Mouse (Mus musculus) CH12.LX (cell line): ENCODE results near the gene Ddo. TPM values are rescaled to one million over a fixed set of nuclear protein-coding genes. Genes with fewer than 3 reads are reported as not detected.

Source experiments
- DNase-seq: peaks from one replicate; pipeline ENCODE4 v3.0.0-alpha.2; 2013; ENCODE audit errors: extremely low read depth
- H3K27ac ChIP-seq: 2 replicates; pipeline ENCODE4 v1.5.1; 2012; ENCODE audit warnings: low read depth, mild to moderate bottlenecking, control low read depth, moderate library complexity; ENCODE audit not compliant: insufficient read depth
- H3K27me3 ChIP-seq: replicated peaks from 2 replicates; pipeline ENCODE3; 2012; ENCODE audit warnings: inconsistent platforms
- H3K36me3 ChIP-seq, 2 experiments: replicated peaks in 1 of 2; 2 replicates each; pipeline versions ENCODE3 to v1.6.1; 2012; ENCODE audit warnings: inconsistent platforms in 1 of 2, low read length in 1 of 2, mild to moderate bottlenecking in 1 of 2, mixed read lengths in 1 of 2, moderate library complexity in 1 of 2; ENCODE audit not compliant: control insufficient read depth in 1 of 2, insufficient read depth in 1 of 2
- H3K4me1 ChIP-seq, 2 experiments: 2 replicates each; pipeline ENCODE4 v1.6.1; 2012; ENCODE audit warnings: inconsistent platforms in 1 of 2, moderate library complexity in 1 of 2; ENCODE audit not compliant: insufficient read depth in 2 of 2, control insufficient read depth in 1 of 2
- H3K4me2 ChIP-seq: 2 replicates; pipeline ENCODE4 v1.6.1; 2012; ENCODE audit warnings: low read depth, mild to moderate bottlenecking, control low read depth; ENCODE audit not compliant: poor library complexity, insufficient read depth, severe bottlenecking
- H3K4me3 ChIP-seq, 3 experiments: fragments of 150-350 bp in 1 of 3; sonication (generic) in 1 of 3; replicated peaks in 1 of 3; 2 replicates each; pipeline versions ENCODE3 to v1.5.1; 2011 to 2012; ENCODE audit warnings: low read depth in 2 of 3, low read length in 2 of 3, mild to moderate bottlenecking in 2 of 3, moderate library complexity in 2 of 3, control low read depth in 1 of 3, improper control_type of control experiment in 1 of 3, inconsistent platforms in 1 of 3, mixed read lengths in 1 of 3; ENCODE audit not compliant: poor library complexity in 1 of 3
- H3K79me2 ChIP-seq: replicated peaks from 2 replicates; pipeline ENCODE4 v1.6.1; 2012; ENCODE audit warnings: mild to moderate bottlenecking, moderate library complexity; ENCODE audit not compliant: control insufficient read depth, poor library complexity, insufficient read depth, severe bottlenecking; ENCODE audit errors: extremely low read depth
- H3K9ac ChIP-seq: 2 replicates; pipeline ENCODE4 v1.6.1; 2012; ENCODE audit warnings: low read depth, mild to moderate bottlenecking, control low read depth, moderate library complexity; ENCODE audit not compliant: insufficient read depth
- H3K9me3 ChIP-seq: replicated peaks from 2 replicates; pipeline ENCODE3; 2012; ENCODE audit warnings: low read length, inconsistent platforms, mixed read lengths
- CHD2 ChIP-seq: IDR thresholded peaks from 2 replicates; pipeline ENCODE4 v1.6.1; 2011; ENCODE audit warnings: low read length, improper control_type of control experiment
- CTCF ChIP-seq, 2 experiments: IDR thresholded peaks in 1 of 2; conservative IDR thresholded peaks in 1 of 2; 2 replicates each; pipeline ENCODE4 v1.5.1; 2011 to 2012; ENCODE audit warnings: low read depth in 2 of 2, low read length in 2 of 2, improper control_type of control experiment in 1 of 2, inconsistent platforms in 1 of 2, mild to moderate bottlenecking in 1 of 2, moderate library complexity in 1 of 2
- ETS1 ChIP-seq: conservative IDR thresholded peaks from 2 replicates; pipeline ENCODE4 v1.6.1; 2012; ENCODE audit warnings: low read depth, mild to moderate bottlenecking, inconsistent platforms, low read length, improper control_type of control experiment, moderate library complexity
- GABPA ChIP-seq: IDR thresholded peaks from 2 replicates; pipeline ENCODE4 v1.6.1; 2012; ENCODE audit warnings: low read depth, low read length, improper control_type of control experiment, inconsistent platforms; ENCODE audit not compliant: insufficient replicate concordance
- HCFC1 ChIP-seq: IDR thresholded peaks from 2 replicates; pipeline ENCODE4 v1.6.1; 2012; ENCODE audit warnings: low read depth, mild to moderate bottlenecking, inconsistent platforms, low read length, improper control_type of control experiment
- JUN ChIP-seq: IDR thresholded peaks from 2 replicates; pipeline ENCODE4 v1.6.1; 2011; ENCODE audit warnings: low read depth, mild to moderate bottlenecking, low read length, improper control_type of control experiment, moderate library complexity; ENCODE audit not compliant: insufficient read depth
- KAT2A ChIP-seq: IDR thresholded peaks from 2 replicates; pipeline ENCODE4 v1.6.1; 2012; ENCODE audit warnings: low read length, improper control_type of control experiment, inconsistent platforms; ENCODE audit not compliant: insufficient replicate concordance
- MAFK ChIP-seq: IDR thresholded peaks from 2 replicates; pipeline ENCODE4 v1.6.1; 2011; ENCODE audit warnings: low read length, improper control_type of control experiment; ENCODE audit not compliant: insufficient replicate concordance
- MAZ ChIP-seq: IDR thresholded peaks from 2 replicates; pipeline ENCODE4 v1.6.1; 2012; ENCODE audit warnings: low read depth, mild to moderate bottlenecking, inconsistent platforms, low read length, improper control_type of control experiment, moderate library complexity
- MEF2A ChIP-seq: IDR thresholded peaks from 2 replicates; pipeline ENCODE4 v1.6.1; 2014; ENCODE audit warnings: low read depth, mild to moderate bottlenecking, inconsistent platforms, low read length, improper control_type of control experiment, borderline replicate concordance
- MYC ChIP-seq: IDR thresholded peaks from 2 replicates; pipeline ENCODE4 v1.6.1; 2011; ENCODE audit warnings: low read depth, mild to moderate bottlenecking, improper control_type of control experiment, low read length
- NELFE ChIP-seq: IDR thresholded peaks from 2 replicates; pipeline ENCODE4 v1.6.1; 2011; ENCODE audit warnings: low read depth, low read length, improper control_type of control experiment
- NRF1 ChIP-seq: IDR thresholded peaks from 2 replicates; pipeline ENCODE4 v1.6.1; 2014; ENCODE audit warnings: low read depth, mild to moderate bottlenecking, inconsistent platforms, low read length, improper control_type of control experiment, moderate library complexity
- POLR2AphosphoS2 ChIP-seq: IDR thresholded peaks from 2 replicates; pipeline ENCODE4 v1.6.1; 2011; ENCODE audit warnings: low read depth, low read length, improper control_type of control experiment
- RAD21 ChIP-seq: IDR thresholded peaks from 2 replicates; pipeline ENCODE4 v1.6.1; 2011; ENCODE audit warnings: low read depth, mild to moderate bottlenecking, low read length, improper control_type of control experiment, moderate library complexity
- RCOR1 ChIP-seq: conservative IDR thresholded peaks from 2 replicates; pipeline ENCODE4 v1.6.1; 2012; ENCODE audit warnings: low read depth, mild to moderate bottlenecking, inconsistent platforms, low read length, improper control_type of control experiment
- TBP ChIP-seq: conservative IDR thresholded peaks from 2 replicates; pipeline ENCODE4 v1.6.1; 2011; ENCODE audit warnings: low read depth, low read length, improper control_type of control experiment
- TCF12 ChIP-seq: IDR thresholded peaks from 2 replicates; pipeline ENCODE4 v1.6.1; 2014; ENCODE audit warnings: low read depth, mild to moderate bottlenecking, inconsistent platforms, low read length, improper control_type of control experiment
- USF1 ChIP-seq: IDR thresholded peaks from 2 replicates; pipeline ENCODE4 v1.6.1; 2014; ENCODE audit warnings: low read depth, mild to moderate bottlenecking, inconsistent platforms, low read length, improper control_type of control experiment
- USF2 ChIP-seq: conservative IDR thresholded peaks from 2 replicates; pipeline ENCODE4 v1.6.1; 2011; ENCODE audit warnings: low read depth, low read length, improper control_type of control experiment
- ZC3H11A ChIP-seq: IDR thresholded peaks from 2 replicates; pipeline ENCODE4 v1.6.1; 2012; ENCODE audit warnings: low read depth, mild to moderate bottlenecking, inconsistent platforms, low read length, improper control_type of control experiment
- ZKSCAN1 ChIP-seq: IDR thresholded peaks from 2 replicates; pipeline ENCODE4 v1.6.1; 2012; ENCODE audit warnings: low read depth, inconsistent platforms, low read length, improper control_type of control experiment, borderline replicate concordance
- ZMIZ1 ChIP-seq: IDR thresholded peaks from 2 replicates; pipeline ENCODE4 v1.6.1; 2012; ENCODE audit warnings: low read depth, mild to moderate bottlenecking, inconsistent platforms, low read length, improper control_type of control experiment
- dilution Hi-C: fragments of 300-500 bp; cut with MboI; formaldehyde crosslinking; loops from 2 replicates; pipeline ENCODE4 v1.14.3; 2020; ENCODE audit warnings: low sequenced_read_pairs; ENCODE audit not compliant: extremely low pct_unique_long_range_greater_than_20kb, extremely low pct_ligation_motif_present
- in situ Hi-C: fragments of 300-500 bp; cut with MboI; formaldehyde crosslinking; loops from 3 replicates; pipeline ENCODE4 v1.14.3; 2019; ENCODE audit warnings: low sequenced_read_pairs, low pct_ligation_motif_present, low pct_unique_long_range_greater_than_20kb, mixed read lengths
- polyA plus RNA-seq: library from polyadenylated mRNA; unstranded; fragments of >175 nt; gene quantifications from 2 replicates; pipeline ENCODE4 v1.2.1, GENCODE M21; 2012; ENCODE audit warnings: low read depth; ENCODE audit not compliant: insufficient read length
- total RNA-seq, 2 experiments: library from RNA; depleted of rRNA; stranded (reverse); fragments of 300-350 nt in 1 of 2; fragments of >200 nt in 1 of 2; gene quantifications; 2 replicates each; pipeline ENCODE4 v1.2.3; 2012 to 2014

Gene Ddo
- total and polyA plus RNA-seq, 3 experiments: not detected

GRCm38 (mm10) chr10:40713829-40714228, 84.0 kb downstream of the Ddo start:
- no peak for TF ChIP-seq TCF12
- TF ChIP-seq MYC: no peak
- TF ChIP-seq GABPA: no peak
- no peak for TF ChIP-seq USF2
- TF ChIP-seq RAD21: no peak
- no peak for TF ChIP-seq CHD2
- no peak for TF ChIP-seq MAZ
- TF ChIP-seq NELFE: no peak
- TF ChIP-seq JUN: no peak
- TF ChIP-seq ZKSCAN1: no peak
- DNase-seq: no peak
- H3K27ac ChIP-seq: no peak overlapping the region
- H3K4me2 ChIP-seq: no peak overlapping the region; the same call in 1 of the 2 replicates
- H3K27me3 ChIP-seq: no peaks in the 10 kb centered on the region
- H3K36me3 ChIP-seq: no peaks in the 10 kb centered on the region
- dilution Hi-C loops (no loop called here), in situ Hi-C loops (no loop called here)
- H3K4me1 ChIP-seq: peaks cover 11 to 19% of the 10 kb centered on the region in 2 experiments
- no peak overlapping the region for H3K4me3 ChIP-seq
- H3K9me3 ChIP-seq: no peaks in the 10 kb centered on the region
- no peaks in the 10 kb centered on the region for H3K79me2 ChIP-seq
- H3K9ac ChIP-seq: no peak overlapping the region

- no peaks in the 10 kb centered on the region for H3K36me3 ChIP-seq
- no peak overlapping the region for H3K9ac ChIP-seq
- H3K27ac ChIP-seq: no peak overlapping the region
- in situ Hi-C loops (no loop called here), dilution Hi-C loops (no loop called here)
- no peaks in the 10 kb centered on the region for H3K27me3 ChIP-seq
- no peaks in the 10 kb centered on the region for H3K79me2 ChIP-seq
- peaks cover 11 to 19% of the 10 kb centered on the region in 2 experiments for H3K4me1 ChIP-seq
- H3K9me3 ChIP-seq: no peaks in the 10 kb centered on the region
- no peak overlapping the region for H3K4me3 ChIP-seq
- DNase-seq: no peak
- H3K4me2 ChIP-seq: no peak overlapping the region
- TF ChIP-seq TBP (no peak), KAT2A (no peak), CTCF (conservative IDR thresholded peaks at IDR 0.05 in 1 of 2, IDR thresholded peaks at IDR 0.05 in 1 of 2; ENCODE audit: low read depth in 2 of 2, low read length in 2 of 2) (no peak), USF1 (no peak), ZMIZ1 (no peak), MAFK (no peak), MEF2A (no peak), ETS1 (no peak), NRF1 (no peak), HCFC1 (no peak), POLR2AphosphoS2 (no peak), RCOR1 (no peak), JUN (no peak), ZC3H11A (no peak)
Observed at GRCm38 (mm10) chr10:40715151-40715550, 85.3 kb downstream of the Ddo start.
